Mouse (Mus musculus) CH12.LX (cell line): ENCODE measurements around the gene Cyb561a3. TPM values are rescaled to one million over a fixed set of nuclear protein-coding genes. Genes with fewer than 3 reads are reported as not detected.

Source experiments
- DNase-seq: peaks from one replicate; pipeline ENCODE4 v3.0.0-alpha.2; 2013; ENCODE audit errors: extremely low read depth
- H3K27ac ChIP-seq: 2 replicates; pipeline ENCODE4 v1.5.1; 2012; ENCODE audit warnings: low read depth, mild to moderate bottlenecking, control low read depth, moderate library complexity; ENCODE audit not compliant: insufficient read depth
- H3K27me3 ChIP-seq: replicated peaks from 2 replicates; pipeline ENCODE3; 2012; ENCODE audit warnings: inconsistent platforms
- H3K36me3 ChIP-seq, 2 experiments: replicated peaks in 1 of 2; 2 replicates each; pipeline versions ENCODE3 to v1.6.1; 2012; ENCODE audit warnings: inconsistent platforms in 1 of 2, low read length in 1 of 2, mild to moderate bottlenecking in 1 of 2, mixed read lengths in 1 of 2, moderate library complexity in 1 of 2; ENCODE audit not compliant: control insufficient read depth in 1 of 2, insufficient read depth in 1 of 2
- H3K4me1 ChIP-seq, 2 experiments: 2 replicates each; pipeline ENCODE4 v1.6.1; 2012; ENCODE audit warnings: inconsistent platforms in 1 of 2, moderate library complexity in 1 of 2; ENCODE audit not compliant: insufficient read depth in 2 of 2, control insufficient read depth in 1 of 2
- H3K4me2 ChIP-seq: 2 replicates; pipeline ENCODE4 v1.6.1; 2012; ENCODE audit warnings: low read depth, mild to moderate bottlenecking, control low read depth; ENCODE audit not compliant: poor library complexity, insufficient read depth, severe bottlenecking
- H3K4me3 ChIP-seq, 3 experiments: fragments of 150-350 bp in 1 of 3; sonication (generic) in 1 of 3; replicated peaks in 1 of 3; 2 replicates each; pipeline versions ENCODE3 to v1.5.1; 2011 to 2012; ENCODE audit warnings: low read depth in 2 of 3, low read length in 2 of 3, mild to moderate bottlenecking in 2 of 3, moderate library complexity in 2 of 3, control low read depth in 1 of 3, improper control_type of control experiment in 1 of 3, inconsistent platforms in 1 of 3, mixed read lengths in 1 of 3; ENCODE audit not compliant: poor library complexity in 1 of 3
- H3K79me2 ChIP-seq: replicated peaks from 2 replicates; pipeline ENCODE4 v1.6.1; 2012; ENCODE audit warnings: mild to moderate bottlenecking, moderate library complexity; ENCODE audit not compliant: control insufficient read depth, poor library complexity, insufficient read depth, severe bottlenecking; ENCODE audit errors: extremely low read depth
- H3K9ac ChIP-seq: 2 replicates; pipeline ENCODE4 v1.6.1; 2012; ENCODE audit warnings: low read depth, mild to moderate bottlenecking, control low read depth, moderate library complexity; ENCODE audit not compliant: insufficient read depth
- H3K9me3 ChIP-seq: replicated peaks from 2 replicates; pipeline ENCODE3; 2012; ENCODE audit warnings: low read length, inconsistent platforms, mixed read lengths
- BHLHE40 ChIP-seq: IDR thresholded peaks from 2 replicates; pipeline ENCODE4 v1.6.1; 2011; ENCODE audit warnings: mild to moderate bottlenecking, low read depth, low read length, improper control_type of control experiment
- CTCF ChIP-seq, 2 experiments: IDR thresholded peaks in 1 of 2; conservative IDR thresholded peaks in 1 of 2; 2 replicates each; pipeline ENCODE4 v1.5.1; 2011 to 2012; ENCODE audit warnings: low read depth in 2 of 2, low read length in 2 of 2, improper control_type of control experiment in 1 of 2, inconsistent platforms in 1 of 2, mild to moderate bottlenecking in 1 of 2, moderate library complexity in 1 of 2
- E2F4 ChIP-seq: IDR thresholded peaks from 2 replicates; pipeline ENCODE4 v1.6.1; 2011; ENCODE audit warnings: low read depth, low read length, improper control_type of control experiment; ENCODE audit not compliant: insufficient replicate concordance
- ETS1 ChIP-seq: conservative IDR thresholded peaks from 2 replicates; pipeline ENCODE4 v1.6.1; 2012; ENCODE audit warnings: low read depth, mild to moderate bottlenecking, inconsistent platforms, low read length, improper control_type of control experiment, moderate library complexity
- GABPA ChIP-seq: IDR thresholded peaks from 2 replicates; pipeline ENCODE4 v1.6.1; 2012; ENCODE audit warnings: low read depth, low read length, improper control_type of control experiment, inconsistent platforms; ENCODE audit not compliant: insufficient replicate concordance
- JUN ChIP-seq: IDR thresholded peaks from 2 replicates; pipeline ENCODE4 v1.6.1; 2011; ENCODE audit warnings: low read depth, mild to moderate bottlenecking, low read length, improper control_type of control experiment, moderate library complexity; ENCODE audit not compliant: insufficient read depth
- JUND ChIP-seq: conservative IDR thresholded peaks from 2 replicates; pipeline ENCODE4 v1.6.1; 2011; ENCODE audit warnings: low read depth, low read length, improper control_type of control experiment
- KAT2A ChIP-seq: IDR thresholded peaks from 2 replicates; pipeline ENCODE4 v1.6.1; 2012; ENCODE audit warnings: low read length, improper control_type of control experiment, inconsistent platforms; ENCODE audit not compliant: insufficient replicate concordance
- MAX ChIP-seq: IDR thresholded peaks from 2 replicates; pipeline ENCODE4 v1.6.1; 2011; ENCODE audit warnings: low read length, improper control_type of control experiment
- MEF2A ChIP-seq: IDR thresholded peaks from 2 replicates; pipeline ENCODE4 v1.6.1; 2014; ENCODE audit warnings: low read depth, mild to moderate bottlenecking, inconsistent platforms, low read length, improper control_type of control experiment, borderline replicate concordance
- MXI1 ChIP-seq: IDR thresholded peaks from 2 replicates; pipeline ENCODE4 v1.6.1; 2011; ENCODE audit warnings: mild to moderate bottlenecking, low read depth, low read length, improper control_type of control experiment
- NRF1 ChIP-seq: IDR thresholded peaks from 2 replicates; pipeline ENCODE4 v1.6.1; 2014; ENCODE audit warnings: low read depth, mild to moderate bottlenecking, inconsistent platforms, low read length, improper control_type of control experiment, moderate library complexity
- POLR2A ChIP-seq: IDR thresholded peaks from 2 replicates; pipeline ENCODE4 v1.6.1; 2011; ENCODE audit warnings: low read depth, mild to moderate bottlenecking, improper control_type of control experiment, low read length
- POLR2AphosphoS2 ChIP-seq: IDR thresholded peaks from 2 replicates; pipeline ENCODE4 v1.6.1; 2011; ENCODE audit warnings: low read depth, low read length, improper control_type of control experiment
- RAD21 ChIP-seq: IDR thresholded peaks from 2 replicates; pipeline ENCODE4 v1.6.1; 2011; ENCODE audit warnings: low read depth, mild to moderate bottlenecking, low read length, improper control_type of control experiment, moderate library complexity
- TCF12 ChIP-seq: IDR thresholded peaks from 2 replicates; pipeline ENCODE4 v1.6.1; 2014; ENCODE audit warnings: low read depth, mild to moderate bottlenecking, inconsistent platforms, low read length, improper control_type of control experiment
- UBTF ChIP-seq: IDR thresholded peaks from 2 replicates; pipeline ENCODE4 v1.6.1; 2012; ENCODE audit warnings: low read depth, mild to moderate bottlenecking, inconsistent platforms, low read length, improper control_type of control experiment, moderate library complexity
- ZKSCAN1 ChIP-seq: IDR thresholded peaks from 2 replicates; pipeline ENCODE4 v1.6.1; 2012; ENCODE audit warnings: low read depth, inconsistent platforms, low read length, improper control_type of control experiment, borderline replicate concordance
- dilution Hi-C: fragments of 300-500 bp; cut with MboI; formaldehyde crosslinking; loops from 2 replicates; pipeline ENCODE4 v1.14.3; 2020; ENCODE audit warnings: low sequenced_read_pairs; ENCODE audit not compliant: extremely low pct_unique_long_range_greater_than_20kb, extremely low pct_ligation_motif_present
- in situ Hi-C: fragments of 300-500 bp; cut with MboI; formaldehyde crosslinking; loops from 3 replicates; pipeline ENCODE4 v1.14.3; 2019; ENCODE audit warnings: low sequenced_read_pairs, low pct_ligation_motif_present, low pct_unique_long_range_greater_than_20kb, mixed read lengths
- polyA plus RNA-seq: library from polyadenylated mRNA; unstranded; fragments of >175 nt; gene quantifications from 2 replicates; pipeline ENCODE4 v1.2.1, GENCODE M21; 2012; ENCODE audit warnings: low read depth; ENCODE audit not compliant: insufficient read length
- total RNA-seq, 2 experiments: library from RNA; depleted of rRNA; stranded (reverse); fragments of 300-350 nt in 1 of 2; fragments of >200 nt in 1 of 2; gene quantifications; 2 replicates each; pipeline ENCODE4 v1.2.3; 2012 to 2014

Cyb561a3 gene
- total and polyA plus RNA-seq, 3 experiments: 137 to 327 (median 211) TPM

- TF ChIP-seq POLR2AphosphoS2 (no peak), ZKSCAN1 (no peak), ETS1 (peak; percentile 76), JUND (no peak), KAT2A (no peak), TCF12 (peak; percentile 99), GABPA (no peak)
Observed at GRCm38 (mm10) chr19:10585112-10585511, 8.1 kb downstream of the Cyb561a3 start (continued).

- peaks cover 24% of the 10 kb centered on the region for H3K79me2 ChIP-seq
- no peak for TF ChIP-seq MXI1
- TF ChIP-seq NRF1: no peak
- no peak for TF ChIP-seq JUN
- TF ChIP-seq ETS1: no peak
- no peak for TF ChIP-seq RAD21
- no peak for TF ChIP-seq E2F4
- TF ChIP-seq BHLHE40: no peak
- TF ChIP-seq UBTF: no peak
- no peak for TF ChIP-seq GABPA
- no peak for TF ChIP-seq JUND
- TF ChIP-seq POLR2A: no peak
- no peak for TF ChIP-seq MEF2A
- TF ChIP-seq MAX: no peak
- TF ChIP-seq CTCF (conservative IDR thresholded peaks at IDR 0.05 in 1 of 2, IDR thresholded peaks at IDR 0.05 in 1 of 2; ENCODE audit: low read depth in 2 of 2, low read length in 2 of 2): no peak
- no peak for TF ChIP-seq ZKSCAN1
- H3K4me3 ChIP-seq: no peak overlapping the region
- DNase-seq: no peak
- H3K27me3 ChIP-seq: no peaks in the 10 kb centered on the region
- H3K36me3 ChIP-seq: peaks cover 47 to 78% of the 10 kb centered on the region in 2 experiments
- dilution Hi-C loops (no loop called here), in situ Hi-C loops (no loop called here)
- H3K4me1 ChIP-seq: peaks cover 28 to 68% of the 10 kb centered on the region in 2 experiments
- H3K9ac ChIP-seq: no peak overlapping the region
- no peak overlapping the region for H3K4me2 ChIP-seq
- H3K9me3 ChIP-seq: no peaks in the 10 kb centered on the region
- no peak overlapping the region for H3K27ac ChIP-seq
Observed at GRCm38 (mm10) chr19:10587231-10587630, 10.3 kb downstream of the Cyb561a3 start.
